Mouse (Mus musculus): ENCODE measurements around the gene Rad51ap2.

DNA sequence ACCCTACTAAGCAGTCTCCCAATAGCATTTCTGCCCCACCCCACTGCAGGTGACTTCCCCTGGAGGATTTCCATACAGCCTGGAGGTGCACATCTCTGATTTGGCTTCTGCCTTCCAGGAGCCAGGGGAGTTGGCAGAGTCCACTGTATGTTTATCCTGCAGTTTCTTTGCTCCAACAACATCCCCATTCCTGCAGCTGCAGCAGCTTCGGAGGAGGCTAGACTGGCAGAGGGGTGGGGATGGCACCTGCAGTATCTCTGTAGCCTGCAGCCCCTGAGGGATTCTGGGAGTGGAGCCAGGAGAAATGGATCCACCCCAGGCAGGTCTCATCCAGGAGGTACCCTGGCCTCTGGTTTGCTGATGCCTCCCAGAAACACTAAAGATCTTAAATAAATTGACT lies 22.2 kb upstream of the Rad51ap2 start:
- no peak for TF ChIP-seq CTCF (IDR thresholded peaks at IDR 0.05; ENCODE audit: extremely low read depth, insufficient read depth, insufficient read length, insufficient replicate concordance)
- no peak for TF ChIP-seq POLR2A (IDR thresholded peaks at IDR 0.05; ENCODE audit: low read depth, low read length)

All from spleen, adult 2 months (tissue).